Mouse (Mus musculus) spleen, embryonic (tissue): ENCODE measurements at regions not wholly inside any gene's neighbourhood (a gene's known extent, or its start where the extent isn't known, plus 50 kb on each side); places are given as distances from the start of the nearest gene placed in this dataset.

Experiments
- CTCF ChIA-PET: fragments of 350-600 bp; sonication (Branson Sonifier 250); formaldehyde crosslinking; loops from one replicate; lab custom pipeline; 2022; lab: Charles Lee

GRCm38 (mm10) chr2:133221762-133222556 is 276.3 kb upstream of the Fermt1 start:
- CTCF ChIA-PET = no interaction called here

- CTCF ChIA-PET = no interaction called here
Observed at GRCm38 (mm10) chr2:133235175-133235920, 289.6 kb upstream of the Fermt1 start.

GRCm38 (mm10) chr2:133252131-133252530 is 299.8 kb upstream of the Bmp2 start:
- CTCF ChIA-PET = no interaction called here

- CTCF ChIA-PET = no interaction called here
Observed at GRCm38 (mm10) chr2:133274424-133274823, 277.5 kb upstream of the Bmp2 start.

GRCm38 (mm10) chr2:133278546-133278945 is 273.4 kb upstream of the Bmp2 start:
- CTCF ChIA-PET = no interaction called here

- CTCF ChIA-PET = no interaction called here
Observed at GRCm38 (mm10) chr2:133279275-133279674, 272.7 kb upstream of the Bmp2 start.

GRCm38 (mm10) chr2:133282692-133283091 is 269.3 kb upstream of the Bmp2 start:
- CTCF ChIA-PET = no interaction called here

GRCm38 (mm10) chr2:133283709-133284108 is 268.2 kb upstream of the Bmp2 start:
- CTCF ChIA-PET = no interaction called here

GRCm38 (mm10) chr2:133294136-133294535 is 257.8 kb upstream of the Bmp2 start:
- CTCF ChIA-PET = no interaction called here

- CTCF ChIA-PET = no interaction called here
Observed at GRCm38 (mm10) chr2:133305936-133306335, 246.0 kb upstream of the Bmp2 start.

GRCm38 (mm10) chr2:133311001-133311400 is 241.0 kb upstream of the Bmp2 start:
- CTCF ChIA-PET = no interaction called here

GRCm38 (mm10) chr2:133326290-133327050 is 225.5 kb upstream of the Bmp2 start:
- CTCF ChIA-PET = no interaction called here

GRCm38 (mm10) chr2:133327653-133328052 is 224.3 kb upstream of the Bmp2 start:
- CTCF ChIA-PET = no interaction called here

- CTCF ChIA-PET = no interaction called here
Observed at GRCm38 (mm10) chr2:133336177-133336901, 215.6 kb upstream of the Bmp2 start.

- CTCF ChIA-PET = no interaction called here
Observed at GRCm38 (mm10) chr2:133338150-133338549, 213.8 kb upstream of the Bmp2 start.

- CTCF ChIA-PET = no interaction called here
Observed at GRCm38 (mm10) chr2:133341352-133341751, 210.6 kb upstream of the Bmp2 start.

- CTCF ChIA-PET = no interaction called here
Observed at GRCm38 (mm10) chr2:133345964-133346788, 205.8 kb upstream of the Bmp2 start.

GRCm38 (mm10) chr2:133346789-133347424 is 205.1 kb upstream of the Bmp2 start:
- CTCF ChIA-PET = no interaction called here

GRCm38 (mm10) chr2:133351306-133351705 is 200.7 kb upstream of the Bmp2 start:
- CTCF ChIA-PET = no interaction called here

GRCm38 (mm10) chr2:133352800-133353199 is 199.2 kb upstream of the Bmp2 start:
- CTCF ChIA-PET = no interaction called here
